Mouse (Mus musculus) cerebellum, adult 18-20 months (tissue): ENCODE data around the gene Gm9008.
"Not testable (repeated sequence)": the region's sequence is repeated elsewhere in the genome, so short reads cannot be mapped to it uniquely, and the experiment has no call there.

ENCODE experiments used
- DNase-seq, 2 experiments: peaks; one replicate each; pipeline ENCODE4 v3.0.0; 2021

Gene Gm9008

DNA sequence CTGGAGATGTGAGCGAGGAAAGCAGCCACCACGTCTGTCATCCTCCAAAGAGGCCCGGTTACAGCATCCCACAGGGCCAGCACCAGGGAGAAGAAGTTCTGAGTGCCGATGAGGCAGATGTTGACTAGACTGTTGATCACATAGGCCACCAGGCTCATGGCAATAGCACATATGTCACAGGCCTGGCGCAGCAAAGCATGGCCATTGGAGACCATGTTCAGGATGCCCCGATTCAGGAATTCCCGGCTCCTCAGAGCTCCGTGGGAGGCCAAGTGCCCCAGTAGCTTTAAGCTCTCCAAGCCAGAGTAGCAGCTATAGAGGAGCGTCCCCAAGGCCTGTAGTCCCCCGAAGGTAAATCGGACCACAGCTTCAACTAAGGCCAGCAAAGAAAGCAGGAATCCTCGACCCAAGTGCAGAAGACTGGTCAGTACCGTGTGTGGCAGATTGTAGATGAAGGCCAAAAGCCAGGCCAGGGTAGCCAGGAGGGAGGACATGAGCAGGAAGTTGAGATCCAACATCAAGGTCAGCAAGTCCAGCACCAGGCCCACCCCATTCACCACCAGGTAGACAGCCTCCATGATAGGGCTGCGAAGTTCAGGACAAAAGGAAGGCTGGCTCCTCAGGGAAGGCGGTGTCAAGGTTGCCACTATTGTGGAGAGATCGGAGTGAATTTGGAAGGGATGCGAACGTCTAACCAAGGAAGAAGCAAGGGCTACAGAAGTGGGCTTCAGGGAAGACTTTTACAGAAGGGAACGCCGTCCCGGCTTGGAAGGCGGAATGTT is at the start of gene Gm9008:
Gene Gm9008 (minus strand): TSS at position 731 of the 782 bp plus-strand sequence.
- not testable (repeated sequence) for DNase-seq

DNA sequence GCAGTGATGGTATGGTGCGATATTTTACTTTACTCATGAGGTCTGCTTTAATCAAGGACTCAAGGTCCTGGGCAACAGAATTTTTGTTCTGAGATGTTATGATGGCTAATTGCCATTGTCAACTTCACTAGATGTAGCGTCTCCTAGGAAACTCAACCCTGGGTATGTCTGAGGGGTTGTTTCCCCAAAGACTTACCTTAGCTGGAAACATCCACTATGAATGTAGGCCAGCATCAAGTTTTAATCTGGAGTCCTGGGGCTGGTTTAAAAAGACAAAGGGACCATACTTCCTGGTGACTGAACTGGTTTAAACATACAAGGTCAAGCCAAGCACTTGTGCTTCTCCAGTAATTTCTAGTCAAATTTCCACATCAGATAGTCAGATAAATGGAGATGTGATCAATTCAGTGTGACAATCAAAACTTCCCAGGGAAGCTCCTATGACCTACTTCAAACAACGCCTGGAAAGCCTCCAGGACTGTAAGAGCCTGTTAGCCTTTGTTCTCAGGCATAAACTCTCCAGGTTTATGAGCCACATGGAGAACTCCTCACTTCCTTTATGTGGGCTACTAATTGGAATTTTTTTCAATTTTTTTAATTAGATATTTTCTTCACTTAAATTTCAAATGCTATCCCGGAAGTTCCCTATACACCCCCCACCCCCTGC is 24.5 kb upstream of the Gm9008 start:
- no peak for DNase-seq

DNA sequence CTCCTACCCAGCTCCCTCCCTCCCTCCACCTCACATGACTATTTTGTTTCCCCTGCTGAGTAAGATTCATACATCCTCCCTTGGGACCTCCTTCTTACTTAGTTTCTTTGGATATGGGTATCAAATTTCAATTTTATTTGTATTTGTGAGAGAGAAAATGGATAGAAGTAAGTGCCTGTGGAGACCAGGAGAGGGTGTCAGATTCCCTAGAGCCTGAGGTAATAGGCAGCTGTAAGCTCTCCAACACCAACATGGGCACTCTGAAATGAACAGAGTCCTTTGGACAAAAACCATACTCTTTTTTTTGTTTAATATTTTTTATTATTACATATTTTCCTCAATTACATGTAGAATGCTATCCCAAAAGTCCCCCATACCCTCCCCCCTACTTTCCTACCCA is 12.6 kb upstream of the Gm9008 start:
- no peak for DNase-seq

DNA sequence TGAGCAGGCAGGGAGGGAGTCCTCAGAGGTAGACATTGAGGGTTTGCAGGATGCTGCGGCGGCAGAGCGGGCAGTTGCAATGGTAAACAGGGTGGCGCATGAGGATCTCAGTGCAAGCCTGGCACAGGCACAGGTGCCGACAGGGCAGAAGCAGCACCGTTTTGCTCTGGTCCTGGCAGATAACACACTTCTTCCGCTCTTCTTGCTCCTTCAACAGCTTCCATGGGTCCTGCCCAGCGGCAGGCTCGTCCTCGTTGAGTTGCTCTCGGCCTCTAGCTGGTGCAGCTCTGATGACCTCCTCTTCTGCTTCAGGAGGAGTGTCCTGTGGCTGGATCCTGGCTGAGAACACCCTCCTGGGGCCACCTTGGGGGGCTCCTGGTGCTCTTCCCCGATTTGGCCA is 1.2 kb downstream of the Gm9008 start:
- DNase-seq = not testable (repeated sequence)

DNA sequence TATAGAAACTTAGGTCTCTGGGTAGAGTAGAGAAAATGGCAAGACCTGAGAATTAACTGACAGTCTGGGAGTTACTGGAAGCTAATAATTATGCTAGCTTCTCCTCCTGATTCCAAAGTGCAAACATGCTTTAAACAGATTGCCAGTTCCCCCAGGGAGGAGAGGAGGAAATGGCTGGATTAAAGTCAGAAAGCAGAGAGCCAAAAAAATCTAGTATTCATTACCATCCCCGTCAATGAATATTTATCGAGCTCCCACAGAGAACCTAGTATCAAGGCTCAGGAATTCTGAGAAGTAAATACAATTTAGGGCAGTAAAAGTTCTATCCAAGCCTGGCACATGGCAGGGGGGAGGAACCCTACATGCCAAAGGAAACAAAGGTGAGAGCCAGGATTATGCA is 29.4 kb downstream of the Gm9008 start:
- no peak for DNase-seq
